ENCODE assay signal across 8 mouse cellular contexts in the genomic region with DNA sequence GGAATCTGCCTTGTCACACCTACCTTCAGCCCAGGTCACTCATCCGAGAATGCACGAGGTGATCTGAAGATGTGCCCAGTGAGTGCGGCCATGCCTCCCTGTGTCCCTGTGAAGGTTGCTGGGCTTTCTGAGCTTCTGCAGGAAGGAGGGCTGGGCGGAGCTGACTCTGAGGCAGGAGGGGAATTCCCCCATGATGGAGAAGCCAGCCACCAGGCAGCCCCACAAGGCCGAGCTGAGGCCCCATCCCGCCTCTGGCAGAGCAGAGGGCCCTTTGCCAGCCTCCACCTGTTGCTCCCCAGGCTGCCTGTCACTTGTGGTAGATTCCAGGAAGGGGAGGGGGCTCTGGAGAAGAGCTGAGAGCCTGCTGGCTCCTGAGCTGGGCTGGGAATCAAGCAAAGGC. TPM values are rescaled to one million over a fixed set of nuclear protein-coding genes. Genes with fewer than 3 reads are reported as not detected.
DNase-seq lines count a peak whose midpoint lies in the region; ATAC-seq and TF ChIP-seq lines count a peak whose summit lies in the region.

Tnip1 (minus strand) TSS at position 108 of the 400 bp plus-strand sequence.

- no peaks in the 10 kb centered on the region for H3K4me1 ChIP-seq in cortical plate, adult 2 months (ENCODE audit: control insufficient read depth, insufficient read depth, low read length)
- H3K4me1 ChIP-seq in heart, embryonic 11.5 days (ENCODE audit: control insufficient read depth, insufficient read depth, low read length) = peaks cover 26% of the 10 kb centered on the region
- H3K4me1 ChIP-seq in kidney, embryonic 16.5 days (ENCODE audit: insufficient read depth, low read length) = 0 out of 2 replicates have a peak, but pooled peaks cover 10% of the 10 kb centered on the region
- H3K4me1 ChIP-seq in lung, postnatal 0 days (ENCODE audit: insufficient read depth, low read depth, low read length) = no peaks in the 10 kb centered on the region
- H3K4me1 ChIP-seq in stomach, embryonic 14.5 days (ENCODE audit: control insufficient read depth, insufficient read depth, low read length) = peaks cover 12% of the 10 kb centered on the region; the same call in 1 of the 2 replicates

- WGBS in heart, embryonic 11.5 days (ENCODE audit: insufficient replicate concordance) = 13% methylated on average over 6 of the region's 6 CpGs
- WGBS in kidney, embryonic 16.5 days = 29% methylated on average over 6 of the region's 6 CpGs
- 19% methylated on average over 6 of the region's 6 CpGs for WGBS in lung, postnatal 0 days
- 23% methylated on average over 6 of the region's 6 CpGs for WGBS in stomach, embryonic 14.5 days

- H3K36me3 ChIP-seq in heart, embryonic 11.5 days (ENCODE audit: control insufficient read depth, insufficient read depth, low read length) = no peaks in the 10 kb centered on the region
- H3K36me3 ChIP-seq in kidney, embryonic 16.5 days (ENCODE audit: insufficient read depth, low read length) = no peaks in the 10 kb centered on the region
- H3K36me3 ChIP-seq in lung, postnatal 0 days (ENCODE audit: insufficient read depth, low read length) = no peaks in the 10 kb centered on the region
- H3K36me3 ChIP-seq in stomach, embryonic 14.5 days (ENCODE audit: control insufficient read depth, insufficient read depth, low read length) = no peaks in the 10 kb centered on the region

- no peak within 1 kb of the TSS for H3K27ac ChIP-seq in cortical plate, adult 2 months (ENCODE audit: insufficient read depth, low read length)
- no peak within 1 kb of the TSS for H3K27ac ChIP-seq in heart, embryonic 11.5 days (ENCODE audit: low read depth, low read length)
- no peak within 1 kb of the TSS for H3K27ac ChIP-seq in kidney, embryonic 16.5 days (ENCODE audit: low read length)
- no peak within 1 kb of the TSS for H3K27ac ChIP-seq in lung, postnatal 0 days (ENCODE audit: low read length)
- H3K27ac ChIP-seq in stomach, embryonic 14.5 days (ENCODE audit: low read length) = peak within 1 kb of the TSS; percentile 48; the same call in 1 of the 2 replicates

- H3K4me2 ChIP-seq in heart, embryonic 11.5 days = peak within 1 kb of the TSS; percentile 37
- peak within 1 kb of the TSS; percentile 37 for H3K4me2 ChIP-seq in kidney, embryonic 16.5 days (replicated peaks; ENCODE audit: low read depth, low read length)
- H3K4me2 ChIP-seq in lung, postnatal 0 days (replicated peaks; ENCODE audit: low read depth, low read length) = no peak within 1 kb of the TSS
- peak within 1 kb of the TSS; percentile 31 for H3K4me2 ChIP-seq in stomach, embryonic 14.5 days (replicated peaks; ENCODE audit: low read depth, low read length)

- TF ChIP-seq POLR2A in cortical plate, adult 2 months (IDR thresholded peaks at IDR 0.05; ENCODE audit: extremely low read depth, insufficient read depth, low read length) = no peak

- 0 out of 2 replicates have a peak, but pooled peaks have one; percentile 23 for ATAC-seq in heart, embryonic 11.5 days (replicated peaks; ENCODE audit: insufficient number of reproducible peaks, low FRiP score, low TSS enrichment)
- no peak for ATAC-seq in kidney, embryonic 16.5 days (ENCODE audit: low FRiP score, low TSS enrichment)
- ATAC-seq in lung, postnatal 0 days = no peak
- ATAC-seq in stomach, embryonic 14.5 days (ENCODE audit: insufficient number of reproducible peaks, insufficient read depth, low FRiP score, low read depth) = peak; percentile 53

- peak; percentile 63 for DNase-seq in ovary, postnatal 36 days (ENCODE audit: low spot score)
- DNase-seq in ovary, postnatal 14 days (ENCODE audit: low spot score) = no peak
- no peak for DNase-seq in lung, postnatal 0 days (ENCODE audit: low spot score)
- DNase-seq in cerebellum, postnatal 4 days (ENCODE audit: low spot score in 2 of 2) = no peak

- H3K9ac ChIP-seq in heart, embryonic 11.5 days (ENCODE audit: low read depth, low read length) = peak within 1 kb of the TSS; percentile 29
- H3K9ac ChIP-seq in kidney, embryonic 16.5 days (replicated peaks; ENCODE audit: low read length) = no peak within 1 kb of the TSS
- H3K9ac ChIP-seq in lung, postnatal 0 days (replicated peaks; ENCODE audit: low read depth) = no peak within 1 kb of the TSS
- H3K9ac ChIP-seq in stomach, embryonic 14.5 days (replicated peaks; ENCODE audit: low read depth, low read length) = no peak within 1 kb of the TSS

- no peak for TF ChIP-seq CTCF in cortical plate, adult 2 months (IDR thresholded peaks at IDR 0.05; ENCODE audit: extremely low read depth, insufficient read depth, low read length)
- TF ChIP-seq CTCF in lung, postnatal 0 days (IDR thresholded peaks at IDR 0.05) = no peak

- no peak within 1 kb of the TSS for H3K4me3 ChIP-seq in cortical plate, adult 2 months (ENCODE audit: insufficient read depth, low read length)
- no peak within 1 kb of the TSS for H3K4me3 ChIP-seq in heart, embryonic 11.5 days (ENCODE audit: low read depth, low read length)
- H3K4me3 ChIP-seq in kidney, embryonic 16.5 days (ENCODE audit: low read length) = 0 out of 2 replicates have a peak within 1 kb of the TSS, but pooled peaks have one; percentile 4
- H3K4me3 ChIP-seq in lung, postnatal 0 days (ENCODE audit: low read depth, low read length) = no peak within 1 kb of the TSS
- 0 out of 2 replicates have a peak within 1 kb of the TSS, but pooled peaks have one; percentile 3 for H3K4me3 ChIP-seq in stomach, embryonic 14.5 days (ENCODE audit: low read depth, low read length)

- TF ChIP-seq EP300 in lung, postnatal 0 days (IDR thresholded peaks at IDR 0.05) = no peak

- H3K9me3 ChIP-seq in heart, embryonic 11.5 days (replicated peaks; ENCODE audit: control insufficient read depth, low read length) = no peaks in the 10 kb centered on the region
- no peaks in the 10 kb centered on the region for H3K9me3 ChIP-seq in kidney, embryonic 16.5 days (ENCODE audit: low read length)
- H3K9me3 ChIP-seq in lung, postnatal 0 days (ENCODE audit: low read length) = no peaks in the 10 kb centered on the region
- H3K9me3 ChIP-seq in stomach, embryonic 14.5 days (ENCODE audit: control insufficient read depth, low read depth, low read length) = no peaks in the 10 kb centered on the region

- H3K27me3 ChIP-seq in heart, embryonic 11.5 days (ENCODE audit: control insufficient read depth, insufficient read depth, low read length) = no peaks in the 10 kb centered on the region
- H3K27me3 ChIP-seq in kidney, embryonic 16.5 days (ENCODE audit: insufficient read depth, low read length) = no peaks in the 10 kb centered on the region
- no peaks in the 10 kb centered on the region for H3K27me3 ChIP-seq in lung, postnatal 0 days (replicated peaks; ENCODE audit: insufficient read depth, low read length)
- no peaks in the 10 kb centered on the region for H3K27me3 ChIP-seq in stomach, embryonic 14.5 days (ENCODE audit: control insufficient read depth, insufficient read depth, low read length)

RNA-seq across cellular contexts. Expression of gene Tnip1, which starts in this region (rescaled TPM):
- 22.7 and 25.3 TPM in 2 replicates for polyA plus RNA-seq in cortical plate, adult 2 months (2012; rRNA removed)
- 16.0 and 16.8 TPM in 2 replicates for polyA plus RNA-seq in heart, embryonic 11.5 days (2014; fragmentation: Nextera tagmentation; extraction: Ambion mirVana)
- 20.2 and 22.0 TPM in 2 replicates for polyA plus RNA-seq in kidney, embryonic 16.5 days (2015; fragmentation: Nextera tagmentation; extraction: Ambion mirVana)
- 17.6 and 22.7 TPM in 2 replicates for polyA plus RNA-seq in lung, postnatal 0 days (2015; fragmentation: Nextera tagmentation; extraction: Ambion mirVana)
- polyA plus RNA-seq in stomach, embryonic 14.5 days (2014; fragmentation: Nextera tagmentation; extraction: Ambion mirVana) = 21.0 and 21.4 TPM in 2 replicates

Comparison
In these comparisons a context has a peak if more than half of its experiments do, and no peak if none do; other contexts are left out.
1. H3K4me3 ChIP-seq: peak in kidney, embryonic 16.5 days (single experiment) and stomach, embryonic 14.5 days (single experiment); none in cortical plate, adult 2 months (single experiment), heart, embryonic 11.5 days (single experiment) and lung, postnatal 0 days (single experiment).
2. ATAC-seq: peak in heart, embryonic 11.5 days (single experiment) and stomach, embryonic 14.5 days (single experiment); none in kidney, embryonic 16.5 days (single experiment) and lung, postnatal 0 days (single experiment).